Mouse (Mus musculus): ENCODE results near the gene Smad3.

DNA sequence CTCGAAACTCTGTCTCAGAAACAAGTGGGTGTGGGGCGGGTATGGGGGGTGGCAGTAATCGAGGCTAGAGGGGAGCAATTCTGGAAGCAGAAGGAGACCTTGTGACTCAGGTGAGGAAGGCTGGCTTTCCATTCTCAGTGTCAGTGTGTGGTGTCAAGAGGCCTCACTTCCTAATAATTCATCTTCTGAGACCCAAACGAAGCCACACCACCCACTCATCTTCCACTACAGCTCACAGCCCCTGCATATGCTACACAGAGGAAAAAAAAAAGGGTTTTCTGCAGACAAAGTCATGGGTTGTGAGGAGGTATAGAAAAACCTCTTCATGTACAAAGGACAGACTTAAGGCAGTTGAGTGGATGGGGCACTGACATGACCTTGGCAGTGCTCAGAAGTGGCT, 39.6 kb downstream of the Smad3 start:
- TF ChIP-seq POLR2A (IDR thresholded peaks at IDR 0.05; ENCODE audit: control insufficient read depth, low read depth, low read length) (no peak), CTCF (IDR thresholded peaks at IDR 0.05; ENCODE audit: control insufficient read depth, insufficient read depth, insufficient replicate concordance, low read depth, low read length) (no peak)
